Mouse (Mus musculus) frontal cortex, postnatal 25 days (tissue): ENCODE measurements around the gene Rela.

ENCODE experiments used
- DNase-seq, 2 experiments: peaks; one replicate each; pipeline ENCODE4 v3.0.0; 2022; ENCODE audit warnings: low spot score in 2 of 2

The Rela gene

GRCm38 (mm10) chr19:5636036-5636570 lies 1.2 kb upstream of the Rela start:
- DNase-seq, result no peak

- DNase-seq, result no peak
These were observed 677 bp upstream of the Rela start for GRCm38 (mm10) chr19:5636571-5637041.

GRCm38 (mm10) chr19:5638416-5639005 lies 1.2 kb downstream of the Rela start:
- DNase-seq, result no peak

DNA sequence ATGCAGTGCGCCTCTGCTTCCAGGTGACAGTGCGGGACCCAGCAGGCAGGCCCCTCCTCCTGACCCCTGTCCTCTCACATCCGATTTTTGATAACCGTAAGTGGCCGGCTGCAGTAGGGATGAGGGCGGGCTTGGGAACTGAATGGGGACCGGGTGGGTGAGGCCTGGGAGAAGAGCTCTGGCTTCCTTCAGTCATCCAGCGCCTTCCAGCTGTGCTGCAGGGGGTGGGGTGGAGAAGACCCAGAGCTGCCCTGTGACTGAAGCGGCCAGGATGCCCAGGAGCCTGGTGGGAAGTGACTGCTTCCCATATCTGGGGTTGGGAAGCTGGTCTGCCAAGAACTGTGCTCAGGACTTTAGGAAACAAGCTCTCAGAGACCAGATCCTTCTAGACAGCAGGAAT lies 3.1 kb downstream of the Rela start:
- no peak for DNase-seq

GRCm38 (mm10) chr19:5641021-5641420 lies 3.7 kb downstream of the Rela start:
- no peak for DNase-seq

DNA sequence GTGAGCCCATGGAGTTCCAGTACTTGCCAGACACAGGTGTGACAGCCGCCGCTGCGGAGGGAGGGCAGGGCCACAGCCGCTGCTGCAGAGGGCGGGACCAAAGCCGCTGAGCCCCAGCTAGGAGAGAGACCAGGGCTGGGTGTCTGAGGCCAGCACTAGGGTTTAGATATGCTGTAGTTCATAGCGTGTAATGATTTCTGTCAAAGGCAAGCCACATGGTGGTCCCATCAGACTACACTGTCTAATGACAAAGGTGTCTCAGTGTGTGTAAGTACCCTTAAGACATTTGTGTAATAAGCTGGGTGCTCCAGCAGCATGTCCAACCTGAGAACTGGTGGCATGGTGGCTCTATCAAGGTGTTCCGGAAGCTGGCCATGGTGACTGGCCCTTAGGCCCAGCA lies 4.4 kb downstream of the Rela start:
- DNase-seq, result no peak

DNA sequence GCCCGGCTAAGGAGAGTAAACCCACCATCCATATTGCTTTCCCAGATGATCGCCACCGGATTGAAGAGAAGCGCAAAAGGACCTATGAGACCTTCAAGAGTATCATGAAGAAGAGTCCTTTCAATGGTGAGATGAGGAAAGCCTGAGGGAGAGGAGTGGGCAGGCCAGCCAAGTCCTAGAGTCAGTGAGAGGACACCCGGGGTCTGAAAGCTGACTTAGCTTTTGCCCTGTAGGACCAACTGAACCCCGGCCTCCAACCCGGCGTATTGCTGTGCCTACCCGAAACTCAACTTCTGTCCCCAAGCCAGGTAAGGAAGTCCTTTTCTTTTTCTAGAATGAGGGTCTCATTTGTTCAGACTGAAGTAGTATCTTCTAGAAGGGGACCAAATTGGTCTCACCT lies 8.0 kb downstream of the Rela start:
- DNase-seq, result no peak

GRCm38 (mm10) chr19:5646731-5647330 lies 9.5 kb downstream of the Rela start:
- no peak for DNase-seq

- DNase-seq, result no peak
These were observed 10.5 kb downstream of the Rela start for GRCm38 (mm10) chr19:5647791-5648190.

DNA sequence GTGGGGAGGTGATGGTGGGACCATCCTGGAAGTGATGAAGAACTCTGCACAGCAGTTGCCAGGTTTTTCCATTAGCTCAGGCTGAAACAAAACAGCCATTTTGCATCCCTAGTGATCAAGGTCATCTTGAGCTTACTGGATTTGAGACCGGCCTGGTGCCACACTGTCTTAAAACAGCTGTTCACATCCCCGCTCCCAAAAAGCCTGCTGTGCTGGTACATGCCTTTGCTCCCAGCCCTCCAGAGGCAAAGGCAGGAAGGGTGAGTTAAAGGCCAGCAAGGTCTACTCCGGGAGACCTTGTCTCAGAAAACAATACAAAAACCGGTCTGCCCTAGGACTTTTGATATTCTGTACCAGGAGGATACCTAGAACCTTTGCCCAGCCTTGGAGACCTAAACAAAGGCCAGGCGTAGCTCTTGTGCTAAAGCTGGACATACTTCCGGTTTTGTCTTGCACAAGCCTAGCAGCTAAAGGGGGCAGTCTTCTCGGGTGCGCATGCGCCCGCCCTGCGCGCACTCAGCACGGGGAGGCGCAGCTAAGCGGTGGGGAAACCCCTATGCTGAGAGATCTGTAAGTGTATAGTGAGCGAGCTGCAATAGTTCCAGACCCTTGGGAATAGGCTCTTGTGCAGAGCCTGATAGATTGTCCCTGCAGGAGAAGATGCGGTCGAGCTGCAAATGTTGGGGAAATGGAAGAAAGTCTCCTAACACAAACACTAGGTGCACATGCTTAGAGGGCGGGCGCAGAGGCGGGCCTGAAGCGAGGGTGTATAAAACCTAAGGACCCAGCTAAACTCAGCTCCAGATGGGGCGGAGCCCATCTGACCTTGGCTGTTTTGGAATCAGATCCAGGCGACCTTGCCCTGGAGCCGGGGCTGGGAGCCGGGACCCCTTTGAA lies 11.4 kb downstream of the Rela start:
- DNase-seq, result peak; percentile 61 to 67

DNA sequence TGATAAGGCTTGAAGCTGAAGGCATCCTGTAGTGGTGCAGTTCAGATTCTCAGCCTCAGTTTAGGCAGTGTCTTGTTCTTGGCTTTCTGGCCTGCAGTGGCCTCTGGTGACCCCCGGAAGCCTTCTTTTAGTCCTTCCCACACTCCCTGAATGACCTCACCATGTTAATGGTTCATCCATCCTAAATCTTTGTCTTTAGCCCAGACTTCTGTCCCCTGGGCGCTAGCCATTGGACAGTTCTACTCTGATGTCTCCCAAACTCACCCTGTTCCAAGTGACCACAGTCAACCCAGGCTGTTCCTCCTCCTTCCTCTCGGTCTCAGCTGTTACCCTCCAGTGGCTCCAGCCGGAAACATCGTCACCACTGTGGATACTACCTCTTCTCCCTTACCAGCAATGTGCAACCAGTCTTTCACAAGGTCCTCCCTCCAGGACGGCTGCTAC lies 12.0 kb downstream of the Rela start:
- DNase-seq, result no peak

GRCm38 (mm10) chr19:5651502-5652274 lies 14.4 kb downstream of the Rela start:
- DNase-seq, result no peak

GRCm38 (mm10) chr19:5652570-5652969 lies 15.3 kb downstream of the Rela start:
- DNase-seq, result no peak

DNA sequence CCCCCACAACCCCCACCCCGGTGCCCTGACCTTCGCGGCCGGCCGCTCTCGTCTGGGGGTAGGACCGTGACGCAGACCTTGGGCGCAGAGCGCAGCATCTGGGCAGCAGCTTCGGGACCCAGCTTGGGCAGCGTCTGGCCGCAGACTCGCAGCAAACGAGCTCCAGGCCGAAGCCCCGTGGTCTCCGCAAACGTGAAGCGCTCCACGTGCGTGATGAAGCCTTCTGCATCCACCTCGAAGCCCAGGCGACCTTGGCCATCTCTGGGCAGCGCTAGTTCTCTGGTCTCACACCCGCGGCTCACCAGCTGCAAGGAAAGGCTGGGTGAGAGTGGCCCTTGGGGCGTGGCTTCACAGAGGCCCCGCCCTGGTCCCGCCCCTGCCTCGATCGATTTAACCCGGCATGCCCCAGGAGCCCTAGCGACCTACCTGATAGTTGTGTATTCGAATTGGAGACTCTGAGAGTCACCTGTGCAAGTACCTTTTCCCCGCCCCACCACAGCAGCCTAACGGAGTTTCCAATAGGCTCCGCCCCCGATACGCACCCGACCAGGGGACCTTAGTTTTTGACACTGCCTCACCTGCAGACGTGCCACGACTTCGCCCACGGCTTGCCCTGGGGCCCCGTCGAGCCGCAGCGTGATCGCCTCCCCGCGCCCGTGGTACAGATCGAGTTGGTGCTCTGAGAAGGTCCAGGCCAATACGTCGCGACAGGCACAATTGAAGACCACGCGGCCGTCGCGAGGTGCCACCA lies 16.9 kb downstream of the Rela start:
- no peak for DNase-seq

DNA sequence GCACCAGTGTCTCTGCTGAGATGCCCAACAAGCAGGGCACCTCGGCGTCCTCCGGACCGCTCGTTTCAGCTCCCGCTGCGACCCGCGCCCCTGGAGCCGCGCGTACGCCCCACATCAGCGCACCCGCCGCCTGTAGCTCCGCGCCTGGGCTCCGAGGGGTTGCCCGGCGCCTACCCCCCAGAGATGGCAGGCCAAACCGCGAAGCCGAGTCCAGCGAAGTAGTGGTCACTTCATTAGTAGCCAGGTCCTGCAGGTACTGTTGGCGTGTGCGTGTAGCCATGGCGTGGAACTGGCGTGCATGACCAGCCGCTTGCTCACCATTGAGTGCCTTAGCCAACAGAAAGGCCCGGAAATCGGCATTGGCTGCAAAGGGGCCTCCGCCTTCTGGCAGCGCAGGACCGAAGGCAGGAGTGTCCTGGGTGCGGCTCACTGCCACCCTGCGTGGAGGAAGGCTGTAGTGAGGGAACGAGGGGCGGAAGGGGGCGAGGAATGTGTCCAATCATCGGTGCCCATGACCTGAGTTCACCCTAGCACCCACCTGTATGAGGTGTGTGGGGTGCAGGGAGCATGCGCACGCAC lies 17.5 kb downstream of the Rela start:
- DNase-seq, result no peak

GRCm38 (mm10) chr19:5660942-5661751 lies 23.9 kb downstream of the Rela start:
- no peak for DNase-seq

DNA sequence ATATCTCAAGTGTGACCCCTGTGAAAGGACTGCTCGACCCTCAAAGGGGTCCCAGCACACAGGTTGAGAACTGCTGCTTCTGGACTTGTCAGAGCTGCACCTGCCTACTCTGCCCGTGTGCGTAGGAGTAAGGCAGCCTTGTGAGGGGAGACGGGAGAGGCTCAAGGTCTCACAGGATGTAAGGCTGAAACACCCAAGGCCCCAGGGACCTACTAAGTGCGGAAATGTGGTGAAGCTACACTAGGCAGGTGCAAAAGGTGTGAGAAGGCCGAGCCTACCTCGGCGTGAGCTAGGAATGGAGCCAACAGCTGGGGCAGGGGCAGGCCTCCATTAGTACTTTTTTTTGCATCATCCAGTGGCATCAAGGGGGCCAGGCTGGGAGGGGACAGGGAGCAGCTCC lies 25.0 kb downstream of the Rela start:
- DNase-seq, result no peak

DNA sequence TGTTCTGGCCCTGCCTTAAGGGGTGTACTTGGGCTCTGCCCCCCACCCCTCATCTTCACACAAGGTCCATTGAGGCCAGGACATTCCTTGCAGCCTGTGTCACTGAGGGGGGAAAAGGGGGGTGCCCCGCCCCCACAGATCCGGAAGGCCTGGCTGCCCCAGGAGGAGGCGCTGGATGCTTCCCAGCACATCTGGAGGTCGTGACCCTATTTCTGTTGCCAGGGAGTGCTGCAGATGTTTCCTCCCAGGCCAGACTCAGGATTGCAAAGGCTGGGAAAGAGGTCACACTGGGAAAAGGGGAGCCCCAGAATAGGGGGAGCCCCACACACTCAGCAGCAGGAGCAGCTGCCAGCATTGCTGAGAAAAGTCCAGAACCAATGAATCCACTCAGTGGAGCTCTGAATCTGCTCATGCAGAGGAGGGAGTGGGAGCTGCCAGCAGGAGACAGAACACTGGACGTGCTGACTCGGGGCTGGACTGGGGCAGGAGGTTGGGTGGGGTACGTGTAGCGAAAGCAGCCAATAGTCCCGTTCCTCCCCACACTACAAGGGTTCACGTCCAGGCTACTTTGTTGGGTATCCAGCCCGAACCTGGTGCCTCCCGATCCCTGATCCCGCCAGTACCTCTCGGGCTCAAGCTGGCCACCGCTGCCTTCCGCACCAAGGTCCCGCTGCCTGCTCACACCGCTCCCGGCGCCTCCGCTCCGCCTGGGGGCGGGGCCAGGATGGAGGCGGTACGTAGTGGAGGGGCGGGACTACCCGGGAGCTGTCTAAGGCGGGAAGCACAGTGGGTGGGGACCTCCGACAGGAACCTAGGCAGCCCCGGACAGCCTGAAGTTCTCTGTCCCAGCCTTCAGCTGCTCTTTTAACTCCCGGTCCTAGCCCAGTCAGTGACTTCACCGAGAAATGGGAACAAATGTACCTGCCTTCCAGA lies 26.0 kb downstream of the Rela start, which contains the start of gene Sipa1:
Gene Sipa1, minus strand, starts transcription at position 727 of the 933 bp plus-strand sequence.
- DNase-seq, result peak; percentile 47 to 56
